Comparison of ENCODE assay signal across 8 mouse cellular contexts in the genomic region with DNA sequence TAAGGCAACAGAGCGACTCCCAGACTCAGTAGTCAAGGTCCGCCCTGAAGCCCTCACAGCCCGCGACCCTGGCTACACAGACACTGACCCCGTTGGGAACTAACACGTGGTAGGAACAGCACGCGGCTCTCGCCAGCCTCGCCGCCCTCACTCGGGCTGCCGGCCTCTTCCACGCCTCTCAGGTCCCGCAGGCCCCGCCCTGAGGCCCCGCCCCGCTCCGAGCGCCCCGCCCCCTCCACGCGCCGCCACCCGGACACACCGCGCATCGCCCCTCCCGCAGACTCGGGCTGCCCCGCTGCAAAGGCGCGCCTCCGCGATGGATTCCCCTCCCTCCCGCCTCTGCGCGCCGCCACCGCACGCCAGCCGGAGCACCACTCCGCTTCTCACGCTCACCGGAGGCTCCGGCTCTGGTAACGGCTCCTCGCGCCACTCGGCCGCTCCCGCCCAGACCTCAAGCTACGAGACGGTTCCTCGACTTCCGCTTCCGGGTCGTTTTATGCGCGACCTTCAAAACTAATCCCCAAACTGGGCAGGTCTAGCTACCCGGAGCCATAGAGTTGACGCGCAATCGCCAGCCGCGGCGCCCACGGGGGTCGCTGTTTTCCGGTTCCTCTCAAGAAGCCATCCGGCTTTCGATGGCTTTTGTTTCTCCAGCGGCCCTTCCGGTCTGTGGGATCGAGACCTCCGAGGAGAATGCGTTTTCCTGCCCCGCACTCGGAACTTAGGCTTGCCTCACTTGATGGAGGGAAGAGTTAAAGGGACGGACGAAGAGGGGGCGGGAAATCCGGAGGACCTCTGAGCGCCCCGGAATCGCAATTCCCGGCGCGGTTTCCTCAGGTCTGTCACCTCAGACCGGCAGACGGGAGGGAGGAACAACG. TPM values are rescaled to one million over a fixed set of nuclear protein-coding genes. Genes with fewer than 3 reads are reported as not detected.
DNase-seq lines count a peak whose midpoint lies in the region; ATAC-seq lines count a peak whose summit lies in the region.

A gene (plus strand): TSS at position 567 of the 878 bp plus-strand sequence.

- peak within 1 kb of the TSS; percentile 86 for H3K9ac ChIP-seq in hindbrain, embryonic 11.5 days (ENCODE audit: low read depth, low read length)

- WGBS in hindbrain, embryonic 11.5 days, result under 1% methylated on average over 88 of the region's 92 CpGs

- H3K27me3 ChIP-seq in hindbrain, embryonic 11.5 days (ENCODE audit: control insufficient read depth, insufficient read depth, low read length), result no peaks in the 10 kb centered on the region

- H3K36me3 ChIP-seq in hindbrain, embryonic 11.5 days (ENCODE audit: control insufficient read depth, insufficient read depth, low read length), result peaks cover 10% of the 10 kb centered on the region; the same call in 1 of the 2 replicates

- ATAC-seq in hindbrain, embryonic 11.5 days (ENCODE audit: low FRiP score), result peak; percentile 95

- peak; percentile 97 for DNase-seq in Muller cell, postnatal 12 days (ENCODE audit: inconsistent ontology term)
- peak; percentile 96 for DNase-seq in cerebellum, adult 9-11 months
- DNase-seq in frontal cortex, adult 2 months (ENCODE audit: extremely low spot score in 1 of 2, low spot score in 1 of 2), result peak; percentile 90 to 96
- DNase-seq in hindbrain, embryonic 11.5 days (ENCODE audit: low spot score), result peak; percentile 99
- peak; percentile 94 to 95 for DNase-seq in layer of hippocampus, postnatal 10 days (ENCODE audit: low spot score in 2 of 2)
- DNase-seq in lung, postnatal 10 days, result peak; percentile 96
- DNase-seq in ovary, postnatal 36 days (ENCODE audit: low spot score), result peak; percentile 92
- peak; percentile 94 for DNase-seq in thymus, postnatal 25 days

- H3K27ac ChIP-seq in hindbrain, embryonic 11.5 days (ENCODE audit: low read depth, low read length), result peak within 1 kb of the TSS; percentile 78

- H3K9me3 ChIP-seq in hindbrain, embryonic 11.5 days (ENCODE audit: control insufficient read depth, low read length), result no peaks in the 10 kb centered on the region

- peaks cover 6% of the 10 kb centered on the region for H3K4me1 ChIP-seq in hindbrain, embryonic 11.5 days (replicated peaks; ENCODE audit: control insufficient read depth, insufficient read depth, low read length)

- H3K4me3 ChIP-seq in hindbrain, embryonic 11.5 days (ENCODE audit: low read depth, low read length), result peak within 1 kb of the TSS; percentile 90

- peak within 1 kb of the TSS; percentile 79 for H3K4me2 ChIP-seq in hindbrain, embryonic 11.5 days (replicated peaks; ENCODE audit: low read depth, low read length)

RNA-seq across cellular contexts. Expression of the gene that starts here (rescaled TPM):
- 25.4 and 27.0 TPM in 2 replicates for polyA plus RNA-seq in frontal cortex, adult 2 months (2012; rRNA removed)
- 73.6 and 76.6 TPM in 2 replicates for polyA plus RNA-seq in hindbrain, embryonic 11.5 days (2014; fragmentation: Nextera tagmentation; extraction: Ambion mirVana)
- 10 to 100 TPM; 25.9 to 28.3 TPM for total RNA-seq in layer of hippocampus, postnatal 10 days (2021)

Comparison
In these comparisons a context has a peak if more than half of its experiments do, and no peak if none do; other contexts are left out.
1. Peak in every context shown above with its lines: DNase-seq, ATAC-seq, H3K4me3 ChIP-seq and H3K27ac ChIP-seq.